Mouse (Mus musculus) G1E (cell line): ENCODE data around the gene Taf1d. TPM values are rescaled to one million over a fixed set of nuclear protein-coding genes. Genes with fewer than 3 reads are reported as not detected.

ENCODE experiments used
- ATAC-seq: 2 replicates; pipeline ENCODE4 v1.8.0; 2016; ENCODE audit warnings: mild to moderate bottlenecking; ENCODE audit not compliant: insufficient number of reproducible peaks, poor library complexity, low FRiP score, severe bottlenecking; ENCODE audit errors: extremely low read depth
- DNase-seq: peaks from one replicate; pipeline ENCODE4 v3.0.0; 2012; ENCODE audit warnings: low spot score
- H3K27me3 ChIP-seq: 2 replicates; pipeline ENCODE4 v1.6.1; 2012; ENCODE audit warnings: mild to moderate bottlenecking, low read length, inconsistent platforms; ENCODE audit not compliant: insufficient read depth
- H3K36me3 ChIP-seq: replicated peaks from 2 replicates; pipeline ENCODE3; 2012; ENCODE audit warnings: mild to moderate bottlenecking, inconsistent platforms
- H3K4me1 ChIP-seq: 2 replicates; pipeline ENCODE4 v1.6.1; 2012; ENCODE audit warnings: low read depth, low read length, inconsistent platforms, mixed read lengths; ENCODE audit not compliant: insufficient read depth
- H3K4me3 ChIP-seq: 2 replicates; pipeline ENCODE4 v1.5.1; 2012; ENCODE audit warnings: low read depth, mild to moderate bottlenecking, inconsistent platforms, low read length, moderate library complexity, mixed read lengths
- H3K9me3 ChIP-seq: replicated peaks from 2 replicates; pipeline ENCODE4 v1.6.1; 2012; ENCODE audit warnings: inconsistent platforms
- CTCF ChIP-seq: IDR thresholded peaks from 2 replicates; pipeline ENCODE4 v1.5.1; 2012; ENCODE audit warnings: low read depth, low read length, inconsistent platforms, mixed read lengths
- GATA1 ChIP-seq: IDR thresholded peaks from 2 replicates; pipeline ENCODE4 v1.6.1; 2012; ENCODE audit warnings: borderline replicate concordance, low read length, inconsistent platforms, mixed read lengths
- GATA2 ChIP-seq: IDR thresholded peaks from 2 replicates; pipeline ENCODE4 v1.6.1; 2012; ENCODE audit warnings: low read depth, low read length, inconsistent platforms, borderline replicate concordance
- POLR2AphosphoS5 ChIP-seq: IDR thresholded peaks from 2 replicates; pipeline ENCODE4 v1.6.1; 2012; ENCODE audit warnings: low read depth, low read length, inconsistent platforms; ENCODE audit not compliant: insufficient replicate concordance
- TAL1 ChIP-seq: conservative IDR thresholded peaks from 2 replicates; pipeline ENCODE4 v1.6.1; 2012; ENCODE audit warnings: low read depth, low read length, inconsistent platforms, mixed read lengths
- polyA plus RNA-seq: library from polyadenylated mRNA; stranded (reverse); fragments of >175 nt; gene quantifications from 2 replicates; pipeline ENCODE4 v1.2.3, GENCODE M21; 2012
- total RNA-seq, 2 experiments: library from RNA; stranded (forward) in 1 of 2; stranded (reverse) in 1 of 2; fragments of 200-1000 nt in 1 of 2; fragments of >200 nt in 1 of 2; fragmentation: Nextera tagmentation in 1 of 2; gene quantifications; 2 replicates each; pipeline ENCODE4 v1.2.3; 2014 to 2017

Taf1d gene
- total and polyA plus RNA-seq, 3 experiments = 17.9 to 752 (median 250) TPM

- no peaks in the 10 kb centered on the region for H3K27me3 ChIP-seq
- H3K36me3 ChIP-seq = peaks cover 52% of the 10 kb centered on the region
- ATAC-seq (no peak), DNase-seq (no peak)
- peak overlapping the region; percentile 45; the same call in 1 of the 2 replicates for H3K4me3 ChIP-seq
- TF ChIP-seq POLR2AphosphoS5 = no peak
- no peak for TF ChIP-seq GATA1
- no peak for TF ChIP-seq TAL1
- no peak for TF ChIP-seq CTCF
- TF ChIP-seq GATA2 = no peak
- peaks cover 35% of the 10 kb centered on the region for H3K4me1 ChIP-seq
- no peaks in the 10 kb centered on the region for H3K9me3 ChIP-seq
Measured at GRCm38 (mm10) chr9:15278343-15278742, 27.7 kb upstream of the Taf1d start.

- ATAC-seq (0 out of 2 replicates have a peak, but pooled peaks have one; percentile 2), DNase-seq (peak; percentile 37)
- H3K27me3 ChIP-seq = no peaks in the 10 kb centered on the region
- no peaks in the 10 kb centered on the region for H3K9me3 ChIP-seq
- H3K4me1 ChIP-seq = peaks cover 35% of the 10 kb centered on the region
- H3K4me3 ChIP-seq = peak overlapping the region; percentile 84
- peaks cover 45% of the 10 kb centered on the region for H3K36me3 ChIP-seq
- TF ChIP-seq GATA2 (no peak), GATA1 (no peak), CTCF (no peak), POLR2AphosphoS5 (no peak), TAL1 (no peak)
Measured at GRCm38 (mm10) chr9:15279139-15279648, 26.8 kb upstream of the Taf1d start.

GRCm38 (mm10) chr9:15279649-15280490 lies 26.1 kb upstream of the Taf1d start, which contains the start of gene Med17:
Med17 (minus strand) TSS chr9:15279931.
- peak; percentile 95 for ATAC-seq
- H3K27me3 ChIP-seq = no peaks in the 10 kb centered on the region
- H3K4me1 ChIP-seq = peaks cover 35% of the 10 kb centered on the region
- peak within 1 kb of the TSS; percentile 84 for H3K4me3 ChIP-seq
- H3K9me3 ChIP-seq = no peaks in the 10 kb centered on the region
- peak; percentile 87 for DNase-seq
- TF ChIP-seq TAL1 (no peak), POLR2AphosphoS5 (no peak), GATA1 (no peak), CTCF (no peak), GATA2 (no peak)
- H3K36me3 ChIP-seq = peaks cover 40% of the 10 kb centered on the region

GRCm38 (mm10) chr9:15280491-15280879 lies 25.5 kb upstream of the Taf1d start:
- H3K36me3 ChIP-seq = peaks cover 37% of the 10 kb centered on the region
- no peak for ATAC-seq
- TF ChIP-seq GATA1 (no peak), POLR2AphosphoS5 (no peak), GATA2 (no peak), CTCF (no peak), TAL1 (no peak; the same call in 1 of the 2 replicates)
- DNase-seq = no peak
- H3K4me3 ChIP-seq = peak overlapping the region; percentile 84
- no peaks in the 10 kb centered on the region for H3K27me3 ChIP-seq
- no peaks in the 10 kb centered on the region for H3K9me3 ChIP-seq
- H3K4me1 ChIP-seq = peaks cover 37% of the 10 kb centered on the region

GRCm38 (mm10) chr9:15285443-15285842 lies 20.6 kb upstream of the Taf1d start:
- no peak for DNase-seq
- ATAC-seq = no peak
- TF ChIP-seq GATA1 (no peak), TAL1 (no peak), CTCF (no peak), GATA2 (no peak), POLR2AphosphoS5 (no peak)
- peaks cover 33% of the 10 kb centered on the region for H3K36me3 ChIP-seq
- H3K9me3 ChIP-seq = no peaks in the 10 kb centered on the region
- H3K4me1 ChIP-seq = peaks cover 42% of the 10 kb centered on the region
- no peak overlapping the region for H3K4me3 ChIP-seq
- no peaks in the 10 kb centered on the region for H3K27me3 ChIP-seq

- no peak for ATAC-seq
- Histone ChIP-seq H3K4me1 (peaks cover 30% of the 10 kb centered on the region), H3K27me3 (no peaks in the 10 kb centered on the region), H3K9me3 (no peaks in the 10 kb centered on the region), H3K36me3 (peaks cover 34% of the 10 kb centered on the region), H3K4me3 (no peak overlapping the region)
- TF ChIP-seq CTCF (no peak), GATA2 (no peak), POLR2AphosphoS5 (no peak), TAL1 (no peak), GATA1 (no peak)
- no peak for DNase-seq
Measured at GRCm38 (mm10) chr9:15287846-15288245, 18.2 kb upstream of the Taf1d start.
